Mouse (Mus musculus) neural tube, embryonic 10.5 days (tissue): Measurements from ENCODE around the gene Gm14327.
"Not testable (repeated sequence)": the region's sequence is repeated elsewhere in the genome, so short reads cannot be mapped to it uniquely, and the experiment has no call there.

ENCODE experiments used
- DNase-seq: peaks from one replicate; pipeline ENCODE4 v3.0.0-alpha.2; 2017; ENCODE audit warnings: low spot score; ENCODE audit errors: extremely low spot score

Gene Gm14327

DNA sequence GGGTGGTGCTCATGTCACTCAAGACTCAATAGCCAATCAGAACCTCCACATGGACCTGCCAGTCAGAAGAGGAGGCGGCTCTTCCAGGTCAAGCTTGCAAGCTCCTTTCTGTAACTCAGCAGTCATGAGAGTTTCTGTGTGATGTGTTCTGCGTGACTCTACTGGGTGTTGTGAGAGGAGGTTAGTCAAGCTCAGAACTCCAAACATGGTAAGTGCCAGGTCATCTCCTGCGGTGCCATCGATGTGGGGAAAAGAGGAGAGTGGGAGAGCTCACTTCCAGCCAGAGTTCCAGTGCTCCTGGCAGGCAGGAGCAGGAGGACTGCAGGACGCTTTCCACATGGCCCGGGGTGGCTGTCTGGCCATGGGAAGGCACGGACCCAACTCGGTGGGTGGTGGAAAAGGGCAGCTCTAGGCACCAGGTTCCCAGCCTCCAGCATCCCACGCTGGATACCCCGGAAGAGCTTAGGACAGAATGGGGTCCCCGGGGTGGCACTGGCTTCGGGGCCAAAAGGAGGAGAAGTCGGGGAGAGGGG, at the start of gene Gm14327:
Gene Gm14327, plus strand, starts transcription at position 51 of the 533 bp plus-strand sequence.
- DNase-seq = not testable (repeated sequence)

DNA sequence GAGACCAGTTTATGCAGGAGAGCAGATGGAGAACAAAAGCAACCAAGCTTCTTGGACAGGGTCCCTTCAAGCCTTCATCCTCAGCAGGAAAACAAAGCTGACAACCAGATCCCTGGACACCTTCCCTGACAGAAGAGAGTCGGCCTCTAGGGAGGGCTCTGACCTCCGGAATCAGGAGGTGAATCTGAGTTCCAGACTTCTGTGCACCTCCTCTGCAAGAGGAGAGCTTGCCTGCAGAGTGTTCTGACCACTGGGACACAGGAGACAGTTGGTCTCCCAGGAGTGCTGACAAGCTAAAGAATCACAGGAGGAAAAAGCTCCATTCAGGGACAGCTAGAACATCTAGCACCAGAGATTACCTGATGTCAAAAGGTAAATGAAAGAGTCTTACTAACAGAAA, 34.6 kb upstream of the Gm14327 start:
- DNase-seq = not testable (repeated sequence)

DNA sequence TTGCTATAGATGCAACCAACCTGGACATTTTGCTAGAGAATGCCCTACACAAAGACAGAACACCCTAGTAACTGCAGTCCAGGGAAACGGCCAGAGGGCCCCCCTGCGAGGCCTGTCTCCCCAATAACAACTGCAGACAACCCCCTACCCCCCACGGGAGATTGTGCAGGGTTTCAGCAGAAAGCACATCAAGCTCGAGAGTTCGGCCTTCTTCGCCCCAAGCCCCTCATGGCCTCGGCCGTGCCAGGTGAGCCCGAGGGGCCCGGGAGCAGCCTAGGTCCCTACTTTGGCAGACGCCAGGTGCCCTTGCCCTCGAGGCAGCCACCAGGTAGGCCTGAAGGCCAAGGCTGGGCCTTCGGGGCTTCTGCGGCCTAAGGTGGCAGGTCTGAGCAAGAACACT, 9.2 kb upstream of the Gm14327 start:
- DNase-seq = not testable (repeated sequence)

DNA sequence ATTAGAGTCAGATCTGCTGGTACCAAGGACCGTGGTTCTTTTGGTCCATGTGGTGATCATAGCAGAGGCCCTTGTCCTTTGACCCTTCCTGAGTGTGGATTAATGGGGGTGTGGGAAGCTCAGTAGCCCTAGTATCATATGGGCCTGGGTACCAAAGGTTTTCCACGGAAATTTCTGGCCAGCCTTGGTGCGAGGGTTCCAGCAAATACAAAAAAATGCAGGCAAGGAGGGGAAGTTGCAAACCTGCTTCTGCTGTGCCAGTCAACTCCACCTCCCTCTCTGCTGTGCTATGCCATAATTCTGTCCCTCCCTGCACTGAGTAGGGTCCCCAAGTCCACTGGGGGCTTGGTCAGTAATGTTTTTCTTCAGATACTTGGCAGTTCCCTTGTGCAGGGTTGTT, 1.3 kb downstream of the Gm14327 start:
- DNase-seq = not testable (repeated sequence)

DNA sequence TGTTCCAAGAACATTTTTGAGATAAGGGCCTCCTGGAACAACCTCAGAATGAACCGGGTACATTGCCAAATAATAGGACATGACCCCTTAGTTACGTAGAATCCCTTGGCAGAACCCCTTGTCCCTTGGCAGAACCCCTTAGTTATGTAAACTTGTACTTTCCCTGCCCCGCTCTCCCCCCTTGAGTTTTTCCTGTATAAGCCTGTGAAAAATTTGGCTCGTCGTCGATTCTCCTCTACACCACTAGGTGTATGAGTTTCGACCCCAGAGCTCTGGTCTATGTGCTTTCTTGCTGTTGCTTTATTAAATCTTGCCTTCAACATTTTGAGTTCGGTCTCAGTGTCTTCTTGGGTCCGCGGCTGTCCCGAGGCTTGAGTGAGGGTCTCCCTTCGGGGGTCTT, 6.4 kb downstream of the Gm14327 start:
- DNase-seq = not testable (repeated sequence)

DNA sequence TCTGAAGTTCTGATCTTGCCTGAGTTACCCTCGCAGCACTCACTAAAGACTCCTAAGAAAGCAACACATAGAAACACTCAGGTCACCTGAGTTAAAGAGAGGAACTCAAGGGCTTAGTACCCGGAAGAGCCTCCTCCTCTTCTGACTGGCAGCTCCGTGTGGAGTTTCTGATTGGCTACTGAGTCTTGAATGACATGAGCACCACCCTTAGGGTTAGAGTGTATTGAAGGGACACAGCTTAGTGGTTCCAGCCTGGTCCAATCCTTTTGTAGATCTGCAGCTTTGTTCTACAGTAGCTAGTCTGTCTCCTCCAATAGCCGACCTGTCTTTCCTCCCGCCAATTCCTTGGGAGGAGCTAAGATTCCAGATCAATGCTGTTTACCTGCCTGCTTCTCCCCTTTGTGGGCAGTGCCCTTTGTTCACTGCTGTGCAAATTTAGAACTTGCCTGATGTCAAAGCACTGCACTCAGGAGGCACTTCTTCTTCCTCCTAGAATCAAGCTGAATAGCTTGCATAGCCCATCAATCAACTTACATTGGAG, 28.7 kb downstream of the Gm14327 start, which contains the start of gene Zfp972:
Gene Zfp972, minus strand, starts transcription at position 51 of the 541 bp plus-strand sequence.
- DNase-seq = not testable (repeated sequence)
